Mouse (Mus musculus): ENCODE results near the gene Mtfr1l.

- TF ChIP-seq POLR2A (IDR thresholded peaks at IDR 0.05; ENCODE audit: low read depth, low read length) (no peak), CTCF (IDR thresholded peaks at IDR 0.05; ENCODE audit: extremely low read depth, insufficient read depth, insufficient read length, insufficient replicate concordance) (no peak)
These were observed 47.0 kb downstream of the Mtfr1l start for GRCm38 (mm10) chr4:134488211-134488610.
